Mouse (Mus musculus) spleen, adult 2 months (tissue): ENCODE measurements around the gene Trp53i11. TPM values are rescaled to one million over a fixed set of nuclear protein-coding genes. Genes with fewer than 3 reads are reported as not detected.

Experiments
- DNase-seq, 2 experiments: peaks; one replicate each; pipeline versions ENCODE4 v3.0.0 to v3.0.0-alpha.2; 2012 to 2021; ENCODE audit warnings: low spot score in 2 of 2, low read depth in 1 of 2
- H3K27ac ChIP-seq: fragments of 200-500 bp; 2 replicates; pipeline ENCODE4 v1.5.1; 2012; ENCODE audit warnings: low read length, inconsistent platforms; ENCODE audit not compliant: insufficient read depth
- H3K27me3 ChIP-seq: fragments of 200-500 bp; 2 replicates; pipeline ENCODE4 v1.6.1; 2012; ENCODE audit warnings: mild to moderate bottlenecking, moderate library complexity, low read length, inconsistent platforms; ENCODE audit not compliant: control insufficient read depth, insufficient read depth
- H3K36me3 ChIP-seq: fragments of 200-500 bp; 2 replicates; pipeline ENCODE4 v1.6.1; 2012; ENCODE audit warnings: mild to moderate bottlenecking, low read length, inconsistent platforms; ENCODE audit not compliant: control insufficient read depth, insufficient read depth
- H3K4me1 ChIP-seq: fragments of 200-500 bp; 2 replicates; pipeline ENCODE4 v1.6.1; 2011; ENCODE audit warnings: inconsistent platforms; ENCODE audit not compliant: control insufficient read depth, insufficient read depth, insufficient read length
- H3K4me3 ChIP-seq: fragments of 200-500 bp; 2 replicates; pipeline ENCODE4 v1.5.1; 2011; ENCODE audit warnings: mild to moderate bottlenecking, inconsistent platforms; ENCODE audit not compliant: insufficient read depth, insufficient read length; ENCODE audit errors: extremely low read depth
- CTCF ChIP-seq: fragments of 200-500 bp; IDR thresholded peaks from 2 replicates; pipeline ENCODE4 v1.5.1; 2011; ENCODE audit warnings: mild to moderate bottlenecking, inconsistent platforms; ENCODE audit not compliant: insufficient read depth, insufficient read length, insufficient replicate concordance; ENCODE audit errors: extremely low read depth
- POLR2A ChIP-seq: fragments of 200-500 bp; IDR thresholded peaks from 2 replicates; pipeline ENCODE4 v1.6.1; 2011; ENCODE audit warnings: low read depth, low read length, inconsistent platforms
- WGBS: fragments of 180-500 bp; shearing (Covaris S2); methylation state at CpG from one replicate; pipeline ENCODE4 v1.1.7; 2018; 5-methylcytosine and 5-hydroxymethylcytosine counted together
- polyA plus RNA-seq: library from polyadenylated mRNA; depleted of rRNA; stranded (reverse); fragments of >200 nt; gene quantifications from 2 replicates; pipeline ENCODE4 v1.2.3, GENCODE M21; 2012; rRNA removed

Gene Trp53i11
- polyA plus RNA-seq, 1 experiment, result 149 TPM

GRCm38 (mm10) chr2:93244090-93244443 lies 56.7 kb downstream of the Trp53i11 start:
- H3K4me1 ChIP-seq, result no peaks in the 10 kb centered on the region
- H3K36me3 ChIP-seq, result no peaks in the 10 kb centered on the region
- no peak for DNase-seq
- H3K27me3 ChIP-seq, result no peaks in the 10 kb centered on the region
- no peak overlapping the region for H3K4me3 ChIP-seq
- H3K27ac ChIP-seq, result no peak overlapping the region
- TF ChIP-seq CTCF, result no peak
- TF ChIP-seq POLR2A, result no peak
- 83% methylated on average over 8 of the region's 8 CpGs for WGBS

GRCm38 (mm10) chr2:93249058-93249457 lies 61.7 kb downstream of the Trp53i11 start:
- DNase-seq, result no peak
- 74% methylated on average over 6 of the region's 6 CpGs for WGBS
- H3K4me3 ChIP-seq, result no peak overlapping the region
- no peaks in the 10 kb centered on the region for H3K27me3 ChIP-seq
- TF ChIP-seq CTCF (no peak), POLR2A (no peak)
- no peak overlapping the region for H3K27ac ChIP-seq
- H3K4me1 ChIP-seq, result no peaks in the 10 kb centered on the region
- H3K36me3 ChIP-seq, result no peaks in the 10 kb centered on the region

GRCm38 (mm10) chr2:93250611-93251010 lies 63.3 kb downstream of the Trp53i11 start:
- TF ChIP-seq POLR2A (no peak), CTCF (no peak)
- WGBS, result 92% methylated on average over 7 of the region's 7 CpGs
- Histone ChIP-seq H3K27me3 (no peaks in the 10 kb centered on the region), H3K4me1 (no peaks in the 10 kb centered on the region), H3K36me3 (no peaks in the 10 kb centered on the region), H3K27ac (no peak overlapping the region), H3K4me3 (no peak overlapping the region)
- DNase-seq, result no peak

Other genes with a start within 250 kb of the Trp53i11 start
- gene Prdm11, start 141.4 kb upstream of the Trp53i11 start, polyA plus RNA-seq, result 11.0 and 12.0 TPM in 2 replicates
- gene Tspan18, start 147.0 kb downstream of the Trp53i11 start, polyA plus RNA-seq, result 10.3 and 10.6 TPM in 2 replicates